Mouse (Mus musculus): ENCODE measurements around the gene Slco2a1. TPM values are rescaled to one million over a fixed set of nuclear protein-coding genes. Genes with fewer than 3 reads are reported as not detected.

Slco2a1 gene
- polyA plus RNA-seq, 1 experiment from 2014 or later = 1.2 TPM

GRCm38 (mm10) chr9:103055061-103055460 is 66.5 kb downstream of the Slco2a1 start:
- Histone ChIP-seq H3K4me1 (replicated peaks) (peaks cover 8% of the 10 kb centered on the region), H3K9ac (no peak overlapping the region), H3K9me3 (no peaks in the 10 kb centered on the region), H3K36me3 (no peaks in the 10 kb centered on the region), H3K4me3 (no peak overlapping the region), H3K4me2 (no peak overlapping the region), H3K27me3 (no peaks in the 10 kb centered on the region), H3K27ac (no peak overlapping the region)
- WGBS = 70% methylated on average over 11 of the region's 11 CpGs
- ATAC-seq (ENCODE audit: low FRiP score) = no peak

- no peak for ATAC-seq (ENCODE audit: low FRiP score)
- Histone ChIP-seq H3K9me3 (no peaks in the 10 kb centered on the region), H3K4me1 (replicated peaks) (peaks cover 8% of the 10 kb centered on the region), H3K4me3 (no peak overlapping the region), H3K4me2 (no peak overlapping the region), H3K27me3 (no peaks in the 10 kb centered on the region), H3K9ac (no peak overlapping the region), H3K36me3 (no peaks in the 10 kb centered on the region), H3K27ac (no peak overlapping the region)
- 89% methylated on average over 5 of the region's 5 CpGs for WGBS
Observed at GRCm38 (mm10) chr9:103056164-103056563, 67.7 kb downstream of the Slco2a1 start.

- Histone ChIP-seq H3K4me2 (no peak overlapping the region), H3K27me3 (no peaks in the 10 kb centered on the region), H3K9me3 (no peaks in the 10 kb centered on the region), H3K4me1 (replicated peaks) (0 out of 2 replicates have a peak, but pooled peaks cover under 1% of the 10 kb centered on the region), H3K36me3 (no peaks in the 10 kb centered on the region), H3K27ac (no peak overlapping the region), H3K9ac (no peak overlapping the region), H3K4me3 (no peak overlapping the region)
- no peak for ATAC-seq (ENCODE audit: low FRiP score)
- 81% methylated on average over 2 of the region's 2 CpGs for WGBS
Observed at GRCm38 (mm10) chr9:103060551-103060950, 72.0 kb downstream of the Slco2a1 start.

GRCm38 (mm10) chr9:103061471-103062053 is 73.0 kb downstream of the Slco2a1 start:
- Histone ChIP-seq H3K4me3 (no peak overlapping the region), H3K4me2 (no peak overlapping the region), H3K36me3 (no peaks in the 10 kb centered on the region), H3K27ac (no peak overlapping the region), H3K9ac (no peak overlapping the region), H3K9me3 (no peaks in the 10 kb centered on the region), H3K27me3 (no peaks in the 10 kb centered on the region), H3K4me1 (replicated peaks) (no peaks in the 10 kb centered on the region)
- ATAC-seq (ENCODE audit: low FRiP score) = no peak
- 79% methylated on average over 5 of the region's 5 CpGs for WGBS

- WGBS = 91% methylated on average over 6 of the region's 6 CpGs
- Histone ChIP-seq H3K36me3 (no peaks in the 10 kb centered on the region), H3K9me3 (no peaks in the 10 kb centered on the region), H3K4me3 (no peak overlapping the region), H3K27ac (no peak overlapping the region), H3K27me3 (no peaks in the 10 kb centered on the region), H3K9ac (no peak overlapping the region), H3K4me2 (no peak overlapping the region), H3K4me1 (replicated peaks) (no peaks in the 10 kb centered on the region)
- no peak for ATAC-seq (ENCODE audit: low FRiP score)
Observed at GRCm38 (mm10) chr9:103063591-103063990, 75.1 kb downstream of the Slco2a1 start.

- no peaks in the 10 kb centered on the region for H3K36me3 ChIP-seq
- no peak overlapping the region for H3K9ac ChIP-seq
- H3K4me1 ChIP-seq (replicated peaks) = no peaks in the 10 kb centered on the region
- no peaks in the 10 kb centered on the region for H3K9me3 ChIP-seq
- H3K27me3 ChIP-seq = no peaks in the 10 kb centered on the region
- ATAC-seq (ENCODE audit: low FRiP score) = no peak
- H3K4me3 ChIP-seq = no peak overlapping the region
- no peak overlapping the region for H3K4me2 ChIP-seq
- H3K27ac ChIP-seq = no peak overlapping the region
- WGBS = 77% methylated on average over 8 of the region's 8 CpGs
Observed at GRCm38 (mm10) chr9:103066845-103067244, 78.3 kb downstream of the Slco2a1 start.

GRCm38 (mm10) chr9:103067651-103068050 is 79.1 kb downstream of the Slco2a1 start:
- Histone ChIP-seq H3K4me3 (no peak overlapping the region), H3K36me3 (no peaks in the 10 kb centered on the region), H3K4me2 (no peak overlapping the region), H3K4me1 (replicated peaks) (no peaks in the 10 kb centered on the region), H3K9ac (no peak overlapping the region), H3K27me3 (no peaks in the 10 kb centered on the region), H3K27ac (no peak overlapping the region), H3K9me3 (no peaks in the 10 kb centered on the region)
- ATAC-seq (ENCODE audit: low FRiP score) = no peak
- WGBS = 89% methylated on average over 11 of the region's 11 CpGs

- H3K4me2 ChIP-seq = no peak overlapping the region
- 95% methylated on average over 8 of the region's 8 CpGs for WGBS
- no peak for ATAC-seq (ENCODE audit: low FRiP score)
- H3K36me3 ChIP-seq = no peaks in the 10 kb centered on the region
- no peaks in the 10 kb centered on the region for H3K4me1 ChIP-seq (replicated peaks)
- no peak overlapping the region for H3K4me3 ChIP-seq
- no peak overlapping the region for H3K27ac ChIP-seq
- no peaks in the 10 kb centered on the region for H3K27me3 ChIP-seq
- no peaks in the 10 kb centered on the region for H3K9me3 ChIP-seq
- no peak overlapping the region for H3K9ac ChIP-seq
Observed at GRCm38 (mm10) chr9:103068769-103069168, 80.3 kb downstream of the Slco2a1 start.

GRCm38 (mm10) chr9:103071541-103072203 is 83.2 kb downstream of the Slco2a1 start:
- Histone ChIP-seq H3K27ac (no peak overlapping the region), H3K9ac (no peak overlapping the region), H3K36me3 (no peaks in the 10 kb centered on the region), H3K27me3 (no peaks in the 10 kb centered on the region), H3K9me3 (no peaks in the 10 kb centered on the region), H3K4me1 (replicated peaks) (no peaks in the 10 kb centered on the region), H3K4me2 (no peak overlapping the region), H3K4me3 (no peak overlapping the region)
- WGBS = 86% methylated on average over 7 of the region's 7 CpGs
- ATAC-seq (ENCODE audit: low FRiP score) = no peak

GRCm38 (mm10) chr9:103072204-103072599 is 83.7 kb downstream of the Slco2a1 start:
- Histone ChIP-seq H3K4me1 (replicated peaks) (no peaks in the 10 kb centered on the region), H3K9me3 (no peaks in the 10 kb centered on the region), H3K36me3 (no peaks in the 10 kb centered on the region), H3K27ac (no peak overlapping the region), H3K4me2 (no peak overlapping the region), H3K4me3 (no peak overlapping the region), H3K9ac (no peak overlapping the region), H3K27me3 (no peaks in the 10 kb centered on the region)
- 91% methylated on average over 6 of the region's 6 CpGs for WGBS
- ATAC-seq (ENCODE audit: low FRiP score) = no peak

GRCm38 (mm10) chr9:103072926-103073515 is 84.5 kb downstream of the Slco2a1 start:
- Histone ChIP-seq H3K9ac (no peak overlapping the region), H3K4me2 (no peak overlapping the region), H3K27me3 (no peaks in the 10 kb centered on the region), H3K27ac (no peak overlapping the region), H3K36me3 (no peaks in the 10 kb centered on the region), H3K9me3 (no peaks in the 10 kb centered on the region), H3K4me3 (no peak overlapping the region), H3K4me1 (replicated peaks) (no peaks in the 10 kb centered on the region)
- ATAC-seq (ENCODE audit: low FRiP score) = no peak
- WGBS = 91% methylated on average over 11 of the region's 11 CpGs

GRCm38 (mm10) chr9:103076836-103077531 is 88.5 kb downstream of the Slco2a1 start:
- Histone ChIP-seq H3K27me3 (no peaks in the 10 kb centered on the region), H3K4me2 (no peak overlapping the region), H3K36me3 (no peaks in the 10 kb centered on the region), H3K4me1 (replicated peaks) (no peaks in the 10 kb centered on the region), H3K9ac (no peak overlapping the region), H3K9me3 (no peaks in the 10 kb centered on the region), H3K27ac (no peak overlapping the region), H3K4me3 (no peak overlapping the region)
- WGBS = 73% methylated on average over 21 of the region's 21 CpGs
- ATAC-seq (ENCODE audit: low FRiP score) = no peak
